Mouse (Mus musculus): ENCODE measurements around the gene Sh3tc1.

The Sh3tc1 gene

GRCm38 (mm10) chr5:35739536-35740278 is at the start of gene Sh3tc1:
Gene Sh3tc1, minus strand, starts transcription at chr5:35739987.
- H3K4me1 ChIP-seq (replicated peaks; ENCODE audit: low read depth, low read length) = peaks cover 57% of the 10 kb centered on the region
- no peaks in the 10 kb centered on the region for H3K9me3 ChIP-seq (ENCODE audit: low read length)
- TF ChIP-seq POU5F1 (IDR thresholded peaks at IDR 0.05; ENCODE audit: borderline replicate concordance, low read length) (no peak), NANOG (IDR thresholded peaks at IDR 0.05; ENCODE audit: borderline replicate concordance, low read length) (0 out of 2 replicates have a peak, but pooled peaks have one; percentile 20)
- peak within 1 kb of the TSS; percentile 60 for H3K4me3 ChIP-seq (replicated peaks; ENCODE audit: low read length)
- no peaks in the 10 kb centered on the region for H3K36me3 ChIP-seq (ENCODE audit: insufficient read depth, low read length)
- H3K27me3 ChIP-seq (ENCODE audit: insufficient read depth, low read length) = no peaks in the 10 kb centered on the region

GRCm38 (mm10) chr5:35788719-35789118 is 48.9 kb upstream of the Sh3tc1 start:
- Histone ChIP-seq H3K4me3 (replicated peaks; ENCODE audit: low read length) (no peak overlapping the region), H3K4me1 (replicated peaks; ENCODE audit: low read depth, low read length) (peaks cover 89% of the 10 kb centered on the region), H3K36me3 (ENCODE audit: insufficient read depth, low read length) (no peaks in the 10 kb centered on the region), H3K9me3 (ENCODE audit: low read length) (no peaks in the 10 kb centered on the region), H3K27me3 (ENCODE audit: insufficient read depth, low read length) (no peaks in the 10 kb centered on the region)
- TF ChIP-seq NANOG (IDR thresholded peaks at IDR 0.05; ENCODE audit: borderline replicate concordance, low read length) (no peak), CTCF (conservative IDR thresholded peaks at IDR 0.05; ENCODE audit: low read length) (no peak), POU5F1 (IDR thresholded peaks at IDR 0.05; ENCODE audit: borderline replicate concordance, low read length) (no peak)

DNA sequence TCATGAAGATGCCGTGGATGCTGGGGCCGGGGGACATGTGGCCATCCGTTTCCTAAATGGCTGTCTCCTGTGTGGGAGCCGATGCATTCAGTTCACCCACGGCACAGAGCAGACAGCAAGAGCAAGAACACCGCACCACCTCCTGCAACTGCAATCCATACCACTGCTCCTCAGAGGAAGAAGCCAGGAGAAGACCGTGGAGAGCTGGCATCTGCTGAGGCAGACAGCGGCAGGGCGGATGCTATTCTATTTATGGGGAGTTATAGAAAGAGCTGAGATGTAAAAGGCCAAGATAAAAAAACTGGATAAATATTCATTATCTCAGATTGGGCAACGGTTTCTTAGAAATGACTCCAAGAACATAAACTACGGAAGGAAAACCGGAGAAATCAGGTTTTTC is 48.1 kb upstream of the Sh3tc1 start:
- Histone ChIP-seq H3K9me3 (ENCODE audit: low read length) (no peaks in the 10 kb centered on the region), H3K27me3 (ENCODE audit: insufficient read depth, low read length) (no peaks in the 10 kb centered on the region), H3K4me3 (replicated peaks; ENCODE audit: low read length) (no peak overlapping the region), H3K36me3 (ENCODE audit: insufficient read depth, low read length) (no peaks in the 10 kb centered on the region), H3K4me1 (replicated peaks; ENCODE audit: low read depth, low read length) (peaks cover 96% of the 10 kb centered on the region)
- no peak for TF ChIP-seq NANOG (IDR thresholded peaks at IDR 0.05; ENCODE audit: borderline replicate concordance, low read length)
- TF ChIP-seq CTCF (conservative IDR thresholded peaks at IDR 0.05; ENCODE audit: low read length) = no peak
- TF ChIP-seq POU5F1 (IDR thresholded peaks at IDR 0.05; ENCODE audit: borderline replicate concordance, low read length) = no peak

DNA sequence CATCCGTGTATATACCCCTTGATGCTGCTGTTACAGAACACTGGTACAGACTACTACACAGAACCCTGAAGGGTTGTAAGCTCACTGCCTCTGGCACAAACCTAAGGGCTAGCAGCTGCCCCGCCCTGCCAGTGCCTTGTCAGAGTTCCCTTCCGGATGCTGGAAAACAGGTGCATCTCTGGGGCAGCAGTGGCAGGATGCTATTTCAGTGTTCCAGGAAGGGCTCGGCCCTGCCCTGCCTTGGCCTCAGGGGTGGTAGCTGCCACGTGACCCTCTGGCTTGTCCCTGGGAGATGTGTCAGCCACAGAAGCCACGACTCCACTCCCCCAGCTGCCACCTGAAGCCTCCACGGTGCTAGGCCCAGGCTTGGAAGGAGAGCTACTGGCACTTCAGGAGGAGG is 46.1 kb upstream of the Sh3tc1 start:
- Histone ChIP-seq H3K27me3 (ENCODE audit: insufficient read depth, low read length) (no peaks in the 10 kb centered on the region), H3K9me3 (ENCODE audit: low read length) (peaks cover 16% of the 10 kb centered on the region), H3K4me3 (replicated peaks; ENCODE audit: low read length) (peak overlapping the region; percentile 26), H3K36me3 (ENCODE audit: insufficient read depth, low read length) (no peaks in the 10 kb centered on the region), H3K4me1 (replicated peaks; ENCODE audit: low read depth, low read length) (peaks cover 88% of the 10 kb centered on the region)
- TF ChIP-seq NANOG (IDR thresholded peaks at IDR 0.05; ENCODE audit: borderline replicate concordance, low read length) (no peak), POU5F1 (IDR thresholded peaks at IDR 0.05; ENCODE audit: borderline replicate concordance, low read length) (no peak), CTCF (conservative IDR thresholded peaks at IDR 0.05; ENCODE audit: low read length) (no peak)

DNA sequence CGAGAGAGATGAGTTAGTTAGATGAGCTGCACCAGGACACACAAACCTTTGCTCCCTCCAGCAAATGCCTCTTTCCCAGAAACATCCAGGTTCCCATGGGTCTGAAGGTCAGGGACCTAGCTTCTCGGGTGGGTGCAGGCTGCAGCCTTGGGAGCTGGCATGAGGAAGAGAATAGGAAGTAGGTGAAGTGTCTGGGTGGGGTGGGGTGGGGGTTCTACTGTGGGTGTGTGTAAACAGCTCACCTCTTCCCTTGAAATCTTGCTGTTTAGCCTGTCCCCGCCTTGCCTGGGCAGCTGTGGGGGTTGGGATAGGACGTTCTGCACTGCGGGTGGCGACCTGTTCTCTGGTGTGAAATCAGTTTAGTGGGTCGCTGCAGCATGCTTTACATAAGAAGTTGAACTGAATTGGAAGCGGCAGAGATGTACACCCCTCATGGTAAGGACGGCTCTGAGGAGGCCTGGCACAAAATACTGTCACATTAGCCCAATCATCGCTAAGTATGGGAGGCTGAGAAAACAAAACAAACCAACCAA is 42.9 kb upstream of the Sh3tc1 start:
- TF ChIP-seq CTCF (conservative IDR thresholded peaks at IDR 0.05; ENCODE audit: low read length) (no peak), NANOG (IDR thresholded peaks at IDR 0.05; ENCODE audit: borderline replicate concordance, low read length) (no peak), POU5F1 (IDR thresholded peaks at IDR 0.05; ENCODE audit: borderline replicate concordance, low read length) (no peak)
- Histone ChIP-seq H3K9me3 (ENCODE audit: low read length) (peaks cover 20% of the 10 kb centered on the region), H3K4me3 (replicated peaks; ENCODE audit: low read length) (no peak overlapping the region), H3K27me3 (ENCODE audit: insufficient read depth, low read length) (no peaks in the 10 kb centered on the region), H3K36me3 (ENCODE audit: insufficient read depth, low read length) (no peaks in the 10 kb centered on the region), H3K4me1 (replicated peaks; ENCODE audit: low read depth, low read length) (peaks cover 72% of the 10 kb centered on the region)

GRCm38 (mm10) chr5:35781116-35781515 is 41.3 kb upstream of the Sh3tc1 start:
- no peaks in the 10 kb centered on the region for H3K27me3 ChIP-seq (ENCODE audit: insufficient read depth, low read length)
- peaks cover 60% of the 10 kb centered on the region for H3K4me1 ChIP-seq (replicated peaks; ENCODE audit: low read depth, low read length)
- peaks cover 20% of the 10 kb centered on the region for H3K9me3 ChIP-seq (ENCODE audit: low read length)
- H3K36me3 ChIP-seq (ENCODE audit: insufficient read depth, low read length) = no peaks in the 10 kb centered on the region
- H3K4me3 ChIP-seq (replicated peaks; ENCODE audit: low read length) = no peak overlapping the region
- TF ChIP-seq NANOG (IDR thresholded peaks at IDR 0.05; ENCODE audit: borderline replicate concordance, low read length) (no peak), CTCF (conservative IDR thresholded peaks at IDR 0.05; ENCODE audit: low read length) (no peak), POU5F1 (IDR thresholded peaks at IDR 0.05; ENCODE audit: borderline replicate concordance, low read length) (no peak)

DNA sequence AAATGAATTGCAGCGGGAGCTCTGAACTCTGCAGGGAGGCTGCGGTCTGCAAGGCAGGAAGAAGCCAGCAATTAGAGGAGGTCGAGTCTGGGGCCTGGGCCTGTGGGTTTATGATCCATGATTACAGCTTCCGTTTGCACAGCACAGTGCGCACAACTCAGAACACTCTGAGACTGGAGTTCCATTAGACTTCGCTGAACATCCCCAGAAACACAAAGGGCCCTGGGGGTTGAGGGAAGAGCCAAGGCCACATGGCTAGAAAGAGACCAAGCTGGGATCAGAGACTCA is 34.3 kb upstream of the Sh3tc1 start:
- H3K27me3 ChIP-seq (ENCODE audit: insufficient read depth, low read length) = no peaks in the 10 kb centered on the region
- TF ChIP-seq POU5F1 (IDR thresholded peaks at IDR 0.05; ENCODE audit: borderline replicate concordance, low read length) = no peak
- TF ChIP-seq CTCF (conservative IDR thresholded peaks at IDR 0.05; ENCODE audit: low read length) = no peak
- TF ChIP-seq NANOG (IDR thresholded peaks at IDR 0.05; ENCODE audit: borderline replicate concordance, low read length) = no peak
- H3K4me3 ChIP-seq (replicated peaks; ENCODE audit: low read length) = peak overlapping the region; percentile 46
- peaks cover 83% of the 10 kb centered on the region for H3K4me1 ChIP-seq (replicated peaks; ENCODE audit: low read depth, low read length)
- no peaks in the 10 kb centered on the region for H3K36me3 ChIP-seq (ENCODE audit: insufficient read depth, low read length)
- no peaks in the 10 kb centered on the region for H3K9me3 ChIP-seq (ENCODE audit: low read length)

- no peak for TF ChIP-seq POU5F1 (IDR thresholded peaks at IDR 0.05; ENCODE audit: borderline replicate concordance, low read length)
- no peak for TF ChIP-seq CTCF (conservative IDR thresholded peaks at IDR 0.05; ENCODE audit: low read length)
- TF ChIP-seq NANOG (IDR thresholded peaks at IDR 0.05; ENCODE audit: borderline replicate concordance, low read length) = no peak
- H3K36me3 ChIP-seq (ENCODE audit: insufficient read depth, low read length) = no peaks in the 10 kb centered on the region
Measured at GRCm38 (mm10) chr5:35773274-35774136, 33.7 kb upstream of the Sh3tc1 start.

More at GRCm38 (mm10) chr5:35773274-35774136, 33.7 kb upstream of the Sh3tc1 start:
- Histone ChIP-seq H3K4me1 (replicated peaks; ENCODE audit: low read depth, low read length) (peaks cover 86% of the 10 kb centered on the region), H3K9me3 (ENCODE audit: low read length) (no peaks in the 10 kb centered on the region), H3K4me3 (replicated peaks; ENCODE audit: low read length) (peak overlapping the region; percentile 46), H3K27me3 (ENCODE audit: insufficient read depth, low read length) (no peaks in the 10 kb centered on the region)

Measured in E14TG2a.4 (cell line).